Mouse (Mus musculus) left cerebral cortex, postnatal 36 days (tissue): ENCODE measurements around the gene Rab31. TPM values are rescaled to one million over a fixed set of nuclear protein-coding genes. Genes with fewer than 3 reads are reported as not detected.

ENCODE experiments used
- DNase-seq, 2 experiments: peaks; one replicate each; pipeline ENCODE4 v3.0.0; 2021 to 2022; ENCODE audit warnings: low spot score in 2 of 2, mixed read lengths in 1 of 2
- intact Hi-C: fragments of 180-260 bp; cut with DNase I; formaldehyde crosslinking; loops from one replicate; pipeline ENCODE4 v1.15.1; 2025
- total RNA-seq, 2 experiments: library from RNA; stranded (reverse); gene quantifications; 2 replicates each; pipeline ENCODE4 v1.2.3; 2021

Gene Rab31
- total RNA-seq, 2 experiments from 2014 or later = 62.7 to 65.7 TPM

DNA sequence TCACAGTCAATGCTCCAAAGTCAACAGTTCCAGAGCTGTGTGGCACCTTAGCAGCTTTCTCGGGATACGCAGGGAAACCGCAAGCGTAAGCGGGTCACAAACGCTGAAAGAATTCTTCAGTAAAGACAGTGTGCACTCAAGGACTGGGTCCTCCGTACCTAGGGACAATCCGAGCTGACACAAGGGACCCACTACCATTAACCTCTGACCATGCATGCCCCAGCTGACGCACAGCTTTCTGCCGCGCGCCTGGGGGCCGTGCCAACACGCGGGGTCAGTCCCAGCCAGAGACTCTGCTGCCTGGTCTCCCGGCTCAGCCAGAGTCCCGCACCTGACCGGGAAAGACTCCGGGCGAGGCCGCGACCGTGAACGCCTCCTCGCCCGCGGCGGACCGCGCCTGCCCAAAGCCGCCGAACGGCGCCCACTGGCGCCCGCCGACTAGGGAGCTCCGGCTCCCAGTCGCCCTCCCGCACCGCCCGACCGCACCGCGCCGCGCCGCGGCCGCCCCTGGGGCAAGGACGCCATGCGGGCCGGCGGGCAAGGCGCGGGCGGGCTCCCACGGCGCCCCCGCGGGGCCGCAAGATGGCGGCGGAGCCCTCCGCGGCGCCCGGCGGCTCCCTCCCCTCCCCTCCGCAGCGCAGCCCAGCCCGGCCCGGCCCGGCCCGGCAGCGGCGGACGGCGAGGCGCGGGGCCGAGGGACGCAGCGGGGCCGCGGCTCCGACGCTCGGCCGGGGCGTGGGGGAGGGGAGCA, 160.0 kb downstream of the Rab31 start:
- peak; percentile 34 to 41 for DNase-seq
- intact Hi-C loops = loop anchor here (5.0 kb wide), 2 partner anchors 95 to 170 kb away; partner anchors contain the start of gene Ppp4r1

DNA sequence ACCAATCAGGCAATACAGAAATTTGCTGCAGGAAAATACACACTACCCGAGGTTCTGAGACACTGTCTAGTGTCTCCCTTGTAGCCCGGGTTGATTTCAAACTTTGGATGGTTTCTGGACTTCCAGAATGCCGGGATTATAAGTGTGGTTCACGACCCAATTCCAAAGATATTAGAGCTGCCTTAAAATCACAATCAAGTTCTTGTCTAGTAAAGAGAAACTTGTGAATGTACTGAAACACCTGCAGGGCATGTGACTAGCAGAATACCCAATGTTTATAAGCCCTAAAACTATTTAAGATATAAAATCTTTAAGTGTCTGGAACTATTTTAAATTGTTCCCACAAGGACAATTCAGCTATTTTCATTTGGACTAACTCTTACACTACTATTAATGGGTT, 160.8 kb downstream of the Rab31 start:
- intact Hi-C loops = loop anchor here (5.0 kb wide), 2 partner anchors 96 to 171 kb away; partner anchors contain the start of gene Ppp4r1
- no peak for DNase-seq

DNA sequence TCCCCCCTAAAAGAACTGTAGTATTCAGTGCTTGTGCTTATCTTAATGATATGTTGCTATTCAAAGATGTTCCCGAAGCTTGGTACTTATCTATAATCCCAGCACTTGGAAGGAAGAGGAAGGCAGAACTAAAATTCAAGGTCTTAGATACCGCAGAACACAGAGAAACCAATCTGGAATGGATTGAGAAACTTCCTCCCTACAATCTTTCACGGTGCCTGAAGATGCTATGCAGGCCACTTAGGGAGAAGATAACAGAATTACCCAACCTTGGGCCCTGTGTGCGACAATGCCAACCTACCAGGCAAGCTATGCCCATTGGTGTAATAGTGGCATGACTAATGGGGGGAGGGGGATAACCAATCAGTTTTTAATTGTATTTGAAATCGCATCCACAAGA, 163.8 kb downstream of the Rab31 start:
- no peak for DNase-seq
- intact Hi-C loops = no loop called here

DNA sequence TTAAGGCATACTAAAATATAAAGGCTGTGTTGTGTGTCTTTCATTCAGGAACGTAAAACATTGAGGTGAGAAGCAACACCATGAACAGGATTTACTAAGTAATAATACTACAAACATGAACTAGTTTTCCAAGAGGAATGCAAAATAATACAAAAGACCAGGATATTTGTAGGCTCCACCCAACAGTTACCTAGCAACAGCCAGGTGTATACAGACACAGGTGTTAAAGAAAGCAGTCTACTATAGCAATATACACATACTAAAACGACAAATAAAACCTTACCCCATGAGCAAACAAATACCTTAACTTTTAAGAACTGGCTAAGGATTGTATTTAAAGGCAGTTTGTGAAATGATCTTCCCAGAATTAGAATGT, 164.3 kb downstream of the Rab31 start:
- intact Hi-C loops = no loop called here
- DNase-seq = no peak

DNA sequence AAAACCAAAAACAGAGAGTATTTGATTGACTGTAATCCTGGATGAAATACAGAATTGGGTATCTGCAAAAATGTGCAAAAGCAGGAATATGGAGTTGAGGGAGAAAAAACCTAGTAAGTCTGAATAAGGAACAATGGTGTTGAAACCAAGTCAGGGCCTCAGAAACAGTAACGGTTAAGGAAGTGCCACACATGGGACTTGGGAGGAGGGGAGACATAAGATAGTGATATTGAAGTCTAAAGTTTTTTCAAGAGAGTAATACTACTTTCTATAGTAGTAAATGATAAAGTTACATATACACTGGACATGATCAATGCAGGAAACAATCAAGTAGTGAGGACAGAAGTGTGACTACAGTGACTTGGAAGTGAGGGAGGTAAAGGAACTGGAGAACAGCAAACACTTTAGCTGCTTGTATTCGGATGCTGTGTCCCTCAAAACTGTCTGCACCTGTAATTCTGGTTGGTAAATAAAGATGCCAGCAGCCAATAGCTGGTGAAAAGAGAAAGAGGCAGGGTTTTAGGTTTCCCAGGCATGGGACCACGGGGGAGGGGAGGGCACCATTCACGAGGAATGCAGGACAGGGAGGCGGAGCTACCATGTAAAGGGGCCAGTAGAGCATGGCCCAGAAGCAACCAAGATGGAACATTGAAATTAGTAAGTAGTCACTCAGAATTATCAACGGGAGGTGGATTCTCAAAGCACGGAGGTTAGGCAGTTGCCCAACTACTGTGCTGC, 164.8 kb downstream of the Rab31 start:
- no peak for DNase-seq
- intact Hi-C loops = no loop called here

DNA sequence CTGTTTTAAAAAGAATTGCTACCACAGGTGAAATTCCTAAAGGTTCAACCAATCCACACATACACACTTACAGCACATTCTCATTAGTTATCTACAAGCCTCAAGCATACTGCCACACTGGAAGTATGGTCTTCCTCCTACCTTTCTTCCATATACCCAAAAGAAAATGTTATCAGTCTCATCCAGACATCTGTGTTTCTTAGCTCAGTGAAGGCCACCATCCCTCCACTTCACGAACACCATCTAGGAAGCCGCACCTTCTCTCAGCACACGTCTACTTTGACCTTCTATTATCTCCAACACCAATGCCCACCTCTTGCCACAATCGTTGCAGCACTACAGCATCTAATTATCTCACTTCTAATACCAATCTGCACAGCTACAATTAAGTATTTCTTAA, 166.5 kb downstream of the Rab31 start:
- intact Hi-C loops = no loop called here

DNA sequence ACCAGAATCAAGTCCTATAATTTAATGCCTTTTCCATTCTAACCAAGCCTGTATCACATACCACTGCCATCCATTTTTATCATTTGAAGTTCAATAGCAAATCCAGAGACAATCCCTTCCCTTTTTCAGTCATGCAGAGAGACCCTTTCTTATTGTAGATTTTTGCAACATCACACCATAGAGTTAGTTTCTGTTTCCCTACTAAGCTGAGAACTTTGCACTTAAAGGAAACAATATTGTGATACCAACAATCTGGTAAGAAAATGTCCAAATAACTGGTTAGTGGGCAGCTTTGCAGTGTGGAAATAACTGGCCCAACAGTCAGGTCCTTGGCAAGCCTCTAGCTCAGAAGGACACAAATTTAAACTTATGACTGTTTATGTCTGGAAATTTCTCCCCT, 167.7 kb downstream of the Rab31 start:
- intact Hi-C loops = no loop called here
- DNase-seq = no peak

More for the DNA sequence above, 166.5 kb downstream of the Rab31 start:
- DNase-seq = no peak

DNA sequence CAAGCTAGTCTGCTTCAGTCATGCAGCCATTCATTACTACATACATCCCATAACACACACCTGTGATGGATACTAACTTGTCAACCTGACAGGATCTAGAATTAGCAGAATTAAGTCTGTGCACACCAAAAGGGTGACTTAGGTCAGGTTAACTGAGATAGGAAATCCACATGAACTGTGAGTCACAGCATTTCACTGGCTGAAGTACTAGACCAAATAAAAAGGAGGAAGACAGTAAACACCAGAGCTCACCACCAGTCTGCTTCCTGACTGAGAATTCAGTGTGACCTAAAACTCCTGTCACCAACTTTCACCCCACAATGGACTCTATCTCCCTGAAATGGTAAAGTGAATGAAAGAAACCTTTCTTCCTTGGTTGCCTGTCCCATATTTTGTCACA, 168.2 kb downstream of the Rab31 start:
- no peak for DNase-seq
- intact Hi-C loops = no loop called here

Other genes with a start within 250 kb of the Rab31 start
- gene Tmem232, start 232.0 kb downstream of the Rab31 start, total RNA-seq = 1 to 10 TPM; 1.4 to 2.6 TPM
- 100 to 1,000 TPM; 157 to 164 TPM for gene Vapa, start 159.2 kb downstream of the Rab31 start, total RNA-seq
- under 1 TPM in 1 of 2 experiments, not detected in 1; 0.30 TPM for gene Txndc2, start 130.6 kb downstream of the Rab31 start, total RNA-seq
- 10 to 100 TPM; 37.4 to 64.8 TPM for gene Ppp4r1, start 9.8 kb upstream of the Rab31 start, total RNA-seq
- gene Ralbp1, start 113.0 kb upstream of the Rab31 start, total RNA-seq = 10 to 100 TPM; 62.1 to 64.0 TPM
- gene Twsg1, start 178.5 kb upstream of the Rab31 start, total RNA-seq = 10 to 100 TPM; 23.4 to 24.5 TPM